Mouse (Mus musculus) kidney, embryonic 16.5 days (tissue): Measurements from ENCODE around the gene Fkbp2. TPM values are rescaled to one million over a fixed set of nuclear protein-coding genes. Genes with fewer than 3 reads are reported as not detected.

Source experiments
- ATAC-seq: fragments of 200-750 bp; cut with Nextera tagmentation; 2 replicates; pipeline ENCODE4 v1.8.0; 2017; ENCODE audit warnings: moderate TSS enrichment; ENCODE audit not compliant: low FRiP score, low TSS enrichment
- H3K27ac ChIP-seq: fragments of 300-500 bp; sonication (generic); 2 replicates; pipeline ENCODE4 v1.5.1; 2014; ENCODE audit warnings: low read length
- H3K27me3 ChIP-seq: fragments of 300-500 bp; sonication (generic); 2 replicates; pipeline ENCODE4 v1.6.1; 2014; ENCODE audit warnings: low read length, control low read depth, mixed read lengths; ENCODE audit not compliant: insufficient read depth
- H3K36me3 ChIP-seq: fragments of 300-500 bp; sonication (generic); 2 replicates; pipeline ENCODE4 v1.6.1; 2014; ENCODE audit warnings: low read length, control low read depth, mixed read lengths; ENCODE audit not compliant: insufficient read depth
- H3K4me1 ChIP-seq: fragments of 300-500 bp; sonication (generic); 2 replicates; pipeline ENCODE4 v1.6.1; 2014; ENCODE audit warnings: low read length, control low read depth, mixed read lengths; ENCODE audit not compliant: insufficient read depth
- H3K4me2 ChIP-seq: fragments of 300-500 bp; sonication (generic); replicated peaks from 2 replicates; pipeline ENCODE4 v1.6.1; 2014; ENCODE audit warnings: low read depth, low read length
- H3K4me3 ChIP-seq: fragments of 300-500 bp; sonication (generic); 2 replicates; pipeline ENCODE4 v1.5.1; 2014; ENCODE audit warnings: mild to moderate bottlenecking, low read length
- H3K9ac ChIP-seq: fragments of 300-500 bp; sonication (generic); replicated peaks from 2 replicates; pipeline ENCODE4 v1.6.1; 2014; ENCODE audit warnings: low read length
- H3K9me3 ChIP-seq: fragments of 300-500 bp; sonication (generic); 2 replicates; pipeline ENCODE4 v1.6.1; 2016; ENCODE audit warnings: low read length, control low read depth
- WGBS: fragments of 180-500 bp; shearing (Covaris S2); extraction: QIAGEN DNeasy Blood & Tissue Kit; methylation state at CpG from one replicate; pipeline ENCODE4 v1.1.7; 2014; 5-methylcytosine and 5-hydroxymethylcytosine counted together
- polyA plus RNA-seq: library from polyadenylated mRNA; unstranded; fragments of >200 nt; fragmentation: Nextera tagmentation; extraction: Ambion mirVana; gene quantifications from 2 replicates; pipeline ENCODE4 v1.2.1, GENCODE M21; 2015

Gene Fkbp2
- polyA plus RNA-seq, 1 experiment from 2014 or later = 150 TPM

DNA sequence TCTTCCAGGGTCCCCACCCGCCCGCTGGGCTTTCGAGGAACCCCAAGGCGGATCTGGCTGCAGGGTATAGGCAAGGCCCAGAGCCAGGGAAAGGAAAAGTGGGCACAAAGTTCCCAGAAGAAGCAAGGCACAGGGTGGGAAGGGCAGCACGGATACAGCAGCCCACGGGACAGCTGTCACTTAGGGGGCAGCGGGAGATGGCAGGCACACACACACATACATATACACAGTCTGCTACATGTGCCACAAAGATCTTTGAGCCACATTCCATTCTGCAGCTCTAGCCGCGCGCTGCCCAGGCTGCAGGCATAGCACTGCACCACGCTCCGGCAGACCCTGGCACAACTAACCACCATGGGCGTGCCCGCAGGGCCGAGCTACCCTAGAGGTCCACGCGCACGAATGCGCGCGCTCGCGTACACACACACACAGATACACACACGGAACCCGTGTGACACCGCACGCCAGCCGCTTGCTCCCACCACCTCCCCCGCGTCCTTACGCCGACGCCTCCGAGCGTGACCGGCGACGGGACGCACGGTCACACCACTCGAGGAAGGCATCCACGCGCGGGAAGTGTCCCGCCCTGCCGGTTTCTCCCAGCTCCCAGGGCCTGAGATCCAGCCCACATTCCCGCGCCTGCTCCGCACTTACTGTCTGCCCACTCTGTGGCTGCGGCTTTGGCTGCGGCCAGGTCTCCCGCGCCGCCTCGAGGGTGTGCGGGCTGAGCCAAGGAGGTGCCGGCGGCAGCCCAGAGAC is 46.7 kb downstream of the Fkbp2 start:
- Histone ChIP-seq H3K4me2 (peak overlapping the region; percentile 93), H3K9ac (peak overlapping the region; percentile 66), H3K27me3 (peaks cover 72% of the 10 kb centered on the region), H3K4me3 (peak overlapping the region; percentile 50), H3K27ac (no peak overlapping the region), H3K9me3 (no peaks in the 10 kb centered on the region), H3K4me1 (peaks cover 24% of the 10 kb centered on the region), H3K36me3 (no peaks in the 10 kb centered on the region)
- 2% methylated on average over 58 of the region's 58 CpGs for WGBS
- peak; percentile 55 for ATAC-seq

DNA sequence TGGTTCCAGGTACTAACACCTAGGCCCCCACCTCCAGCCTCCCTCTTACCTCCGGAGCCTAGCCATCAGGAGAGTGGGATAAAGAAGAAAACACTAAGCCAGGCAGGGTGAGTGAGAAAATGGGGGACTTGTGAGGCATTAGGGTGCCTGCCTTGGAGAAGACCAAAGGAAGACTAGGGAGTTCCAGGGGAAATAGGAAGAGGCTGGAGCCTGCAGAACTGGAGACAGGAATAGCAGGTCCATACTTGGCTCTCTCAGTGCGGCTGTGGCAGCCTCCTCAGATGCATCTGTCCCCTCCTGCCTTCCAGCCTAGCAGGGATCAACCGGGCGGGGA is 47.2 kb downstream of the Fkbp2 start:
- no peak for ATAC-seq
- 22% methylated on average over 4 of the region's 4 CpGs for whole genome bisulfite sequencing
- H3K4me2 ChIP-seq = peak overlapping the region; percentile 93; the same call in 1 of the 2 replicates
- H3K27me3 ChIP-seq = peaks cover 75% of the 10 kb centered on the region
- H3K9me3 ChIP-seq = no peaks in the 10 kb centered on the region
- H3K27ac ChIP-seq = no peak overlapping the region
- H3K4me1 ChIP-seq = peaks cover 22% of the 10 kb centered on the region
- H3K9ac ChIP-seq = no peak overlapping the region
- H3K4me3 ChIP-seq = no peak overlapping the region
- no peaks in the 10 kb centered on the region for H3K36me3 ChIP-seq

DNA sequence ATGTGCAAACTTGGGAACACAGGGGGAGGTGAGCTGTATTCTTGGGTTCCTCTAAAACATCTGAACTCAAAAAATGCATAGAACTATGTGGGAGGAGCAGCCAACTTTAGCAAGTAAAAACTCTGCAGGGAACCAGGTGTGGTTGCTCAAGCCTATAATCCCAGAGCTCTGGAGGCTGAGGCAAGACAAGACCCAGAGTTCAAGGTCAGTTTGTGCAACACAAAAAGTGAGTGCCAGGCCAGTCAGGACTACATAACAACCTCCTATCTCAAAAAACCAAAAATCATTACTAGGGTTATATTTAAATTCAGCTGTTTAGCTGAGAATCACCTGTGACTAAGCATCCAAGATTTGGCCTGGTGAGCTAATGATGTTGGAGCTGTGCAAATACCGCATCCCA is 48.3 kb downstream of the Fkbp2 start:
- ATAC-seq = no peak
- Histone ChIP-seq H3K36me3 (no peaks in the 10 kb centered on the region), H3K4me1 (peaks cover 15% of the 10 kb centered on the region), H3K4me2 (no peak overlapping the region), H3K27me3 (peaks cover 86% of the 10 kb centered on the region), H3K9ac (no peak overlapping the region), H3K27ac (no peak overlapping the region), H3K4me3 (no peak overlapping the region), H3K9me3 (no peaks in the 10 kb centered on the region)
- 35% methylated on average over 1 of the region's 1 CpGs for WGBS

DNA sequence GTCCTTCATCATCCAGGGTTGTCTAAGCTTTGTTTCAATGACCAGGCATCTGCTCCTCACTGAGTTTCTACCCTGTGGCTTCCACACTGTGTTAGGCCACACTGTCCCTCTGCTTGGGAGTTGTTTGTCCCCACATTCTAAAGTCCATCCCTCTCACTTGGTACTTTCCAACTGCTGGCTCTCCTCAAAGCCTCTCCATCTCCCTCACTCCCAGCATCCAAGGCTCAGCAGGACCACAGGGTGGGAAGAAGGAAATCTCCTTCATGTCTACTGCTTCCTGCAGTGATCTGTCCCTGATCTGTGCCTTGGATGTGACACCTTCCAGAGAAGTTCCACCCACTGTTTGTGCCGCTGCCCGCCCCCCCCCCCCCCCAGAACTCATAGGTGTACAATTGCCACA is 49.3 kb downstream of the Fkbp2 start:
- H3K9me3 ChIP-seq = no peaks in the 10 kb centered on the region
- 0% methylated on average over 2 of the region's 2 CpGs for WGBS
- H3K36me3 ChIP-seq = no peaks in the 10 kb centered on the region
- no peak overlapping the region for H3K4me3 ChIP-seq
- H3K4me1 ChIP-seq = peaks cover 20% of the 10 kb centered on the region
- H3K27me3 ChIP-seq = peaks cover 92% of the 10 kb centered on the region
- no peak overlapping the region for H3K9ac ChIP-seq
- no peak overlapping the region for H3K27ac ChIP-seq
- H3K4me2 ChIP-seq = no peak overlapping the region
- no peak for ATAC-seq

DNA sequence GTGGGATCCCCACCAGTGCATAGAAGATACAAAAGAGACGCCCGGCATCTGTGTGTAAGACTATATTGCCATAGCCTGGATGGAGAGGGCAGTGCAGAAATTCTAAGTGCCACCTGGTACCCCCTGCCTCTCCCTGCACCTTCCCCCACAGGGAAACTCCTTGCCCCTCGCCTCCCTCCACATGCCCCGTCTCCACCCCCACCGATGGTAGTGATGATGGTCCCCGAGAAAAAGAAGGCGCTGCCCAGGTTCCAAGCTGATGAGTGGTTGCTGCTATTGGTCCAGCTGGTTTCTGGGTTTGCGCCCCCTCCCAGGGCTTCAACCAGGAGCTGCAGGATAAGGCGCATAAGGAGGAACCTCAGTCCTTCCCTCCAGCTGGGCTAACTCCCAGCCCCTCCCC is 52.2 kb downstream of the Fkbp2 start:
- no peaks in the 10 kb centered on the region for H3K36me3 ChIP-seq
- peaks cover 88% of the 10 kb centered on the region for H3K27me3 ChIP-seq
- WGBS = 12% methylated on average over 9 of the region's 9 CpGs
- no peak overlapping the region for H3K27ac ChIP-seq
- H3K9me3 ChIP-seq = no peaks in the 10 kb centered on the region
- no peak for ATAC-seq
- no peak overlapping the region for H3K4me3 ChIP-seq
- H3K4me1 ChIP-seq = peaks cover 19% of the 10 kb centered on the region
- no peak overlapping the region for H3K4me2 ChIP-seq
- H3K9ac ChIP-seq = no peak overlapping the region

Other genes starting within 250 kb of the Fkbp2 start
- gene Rps6ka4, start 139.9 kb downstream of the Fkbp2 start, polyA plus RNA-seq = 27.1 and 28.3 TPM in 2 replicates
- gene Ccdc88b, start 122.3 kb downstream of the Fkbp2 start, polyA plus RNA-seq = 0.74 and 0.75 TPM in 2 replicates
- 141 and 145 TPM in 2 replicates for gene Trmt112, start 70.8 kb downstream of the Fkbp2 start, polyA plus RNA-seq
- gene Prdx5, start 70.4 kb downstream of the Fkbp2 start, polyA plus RNA-seq = 325 and 350 TPM in 2 replicates
- gene Esrra, start 58.7 kb downstream of the Fkbp2 start, polyA plus RNA-seq = 18.0 and 19.4 TPM in 2 replicates
- gene Catsperz, start 55.1 kb downstream of the Fkbp2 start, polyA plus RNA-seq = 3.4 and 3.7 TPM in 2 replicates
- gene Kcnk4, start 46.0 kb downstream of the Fkbp2 start, polyA plus RNA-seq = 0.42 and 0.71 TPM in 2 replicates
- 71.2 and 86.6 TPM in 2 replicates for gene Bad, start 38.6 kb downstream of the Fkbp2 start, polyA plus RNA-seq
- gene Gpr137, start 38.0 kb downstream of the Fkbp2 start, polyA plus RNA-seq = 29.5 and 30.4 TPM in 2 replicates
- 51.5 and 53.8 TPM in 2 replicates for gene Ppp1r14b, start 5.5 kb downstream of the Fkbp2 start, polyA plus RNA-seq
- gene Plcb3, start 4.0 kb downstream of the Fkbp2 start, polyA plus RNA-seq = 44.1 and 48.8 TPM in 2 replicates
- 25.1 and 37.3 TPM in 2 replicates for gene Vegfb, start 7.2 kb upstream of the Fkbp2 start, polyA plus RNA-seq
- 26.8 and 27.3 TPM in 2 replicates for gene Dnajc4, start 12.1 kb upstream of the Fkbp2 start, polyA plus RNA-seq
- 30.9 and 35.0 TPM in 2 replicates for gene Nudt22, start 15.6 kb upstream of the Fkbp2 start, polyA plus RNA-seq
- 12.6 and 13.1 TPM in 2 replicates for gene Trpt1, start 15.6 kb upstream of the Fkbp2 start, polyA plus RNA-seq
- 5.7 and 6.4 TPM in 2 replicates for gene Fermt3, start 39.0 kb upstream of the Fkbp2 start, polyA plus RNA-seq
- 305 and 314 TPM in 2 replicates for gene Stip1, start 59.5 kb upstream of the Fkbp2 start, polyA plus RNA-seq
- 15.6 and 16.4 TPM in 2 replicates for gene Macrod1, start 76.3 kb upstream of the Fkbp2 start, polyA plus RNA-seq
- 5.4 and 6.8 TPM in 2 replicates for gene Flrt1, start 125.2 kb upstream of the Fkbp2 start, polyA plus RNA-seq
- gene Otub1, start 225.8 kb upstream of the Fkbp2 start, polyA plus RNA-seq = 231 and 241 TPM in 2 replicates
- gene Cox8a, start 237.1 kb upstream of the Fkbp2 start, polyA plus RNA-seq = 1,116 and 1,175 TPM in 2 replicates